Comparison of ENCODE assay signal across 16 mouse cellular contexts in genomic region chr12:16320536-16321402, GRCm38 (mm10).
DNase-seq lines count a peak whose midpoint lies in the region; ATAC-seq lines count a peak whose summit lies in the region.
"Had no signal": no experiment of that assay in that cellular context is flagged by ENCODE, and none has a peak within 500 bp of the region (broad histone marks: within the 10 kb centered on the region; RNA-seq: fewer than 3 reads in every experiment).

No protein-coding gene starts in this region.

- 68% methylated on average over 9 of the region's 9 CpGs for WGBS in heart, embryonic 12.5 days
- 57% methylated on average over 9 of the region's 9 CpGs for WGBS in limb, embryonic 12.5 days
- WGBS in limb, embryonic 10.5 days = 84% methylated on average over 9 of the region's 9 CpGs
- 51% methylated on average over 9 of the region's 9 CpGs for WGBS in hindbrain, embryonic 16.5 days
- 51% methylated on average over 9 of the region's 9 CpGs for WGBS in neural tube, embryonic 15.5 days

- H3K4me2 ChIP-seq in heart, embryonic 12.5 days = no peak overlapping the region
- H3K4me2 ChIP-seq in limb, embryonic 12.5 days = no peak overlapping the region
- H3K4me2 ChIP-seq in hindbrain, embryonic 16.5 days (ENCODE audit: low read length) = no peak overlapping the region
- H3K4me2 ChIP-seq in neural tube, embryonic 15.5 days = no peak overlapping the region

- H3K4me3 ChIP-seq in heart, embryonic 12.5 days = no peak overlapping the region
- no peak overlapping the region for H3K4me3 ChIP-seq in limb, embryonic 12.5 days (replicated peaks)
- H3K4me3 ChIP-seq in limb, embryonic 10.5 days = no peak overlapping the region
- H3K4me3 ChIP-seq in hindbrain, embryonic 16.5 days (ENCODE audit: low read length) = no peak overlapping the region
- no peak overlapping the region for H3K4me3 ChIP-seq in neural tube, embryonic 15.5 days (replicated peaks)
- H3K4me3 ChIP-seq: erythroblast, embryonic 14.5 days; left cerebral cortex, adult 2 months had no signal

- no peak overlapping the region for H3K9ac ChIP-seq in heart, embryonic 12.5 days
- H3K9ac ChIP-seq in limb, embryonic 12.5 days (replicated peaks) = no peak overlapping the region
- H3K9ac ChIP-seq in hindbrain, embryonic 16.5 days (ENCODE audit: low read depth, low read length) = no peak overlapping the region
- no peak overlapping the region for H3K9ac ChIP-seq in neural tube, embryonic 15.5 days (replicated peaks)
- H3K9ac ChIP-seq: forebrain, postnatal 0 days had no signal

- no peaks in the 10 kb centered on the region for H3K9me3 ChIP-seq in heart, embryonic 12.5 days (replicated peaks)
- no peaks in the 10 kb centered on the region for H3K9me3 ChIP-seq in limb, embryonic 12.5 days
- H3K9me3 ChIP-seq in limb, embryonic 10.5 days (replicated peaks) = no peaks in the 10 kb centered on the region
- no peaks in the 10 kb centered on the region for H3K9me3 ChIP-seq in hindbrain, embryonic 16.5 days (ENCODE audit: control insufficient read depth, low read length)
- no peaks in the 10 kb centered on the region for H3K9me3 ChIP-seq in neural tube, embryonic 15.5 days (replicated peaks)

- H3K27ac ChIP-seq in heart, embryonic 12.5 days (ENCODE audit: poor library complexity, severe bottlenecking) = no peak overlapping the region
- peak overlapping the region; percentile 56; the same call in 1 of the 2 replicates for H3K27ac ChIP-seq in limb, embryonic 12.5 days
- no peak overlapping the region for H3K27ac ChIP-seq in limb, embryonic 10.5 days
- peak overlapping the region; percentile 30; the same call in 1 of the 2 replicates for H3K27ac ChIP-seq in hindbrain, embryonic 16.5 days (ENCODE audit: low read depth, low read length)
- peak overlapping the region; percentile 73 for H3K27ac ChIP-seq in neural tube, embryonic 15.5 days (replicated peaks)
- H3K27ac ChIP-seq: left cerebral cortex, adult 2 months had no signal

- no peaks in the 10 kb centered on the region for H3K27me3 ChIP-seq in heart, embryonic 12.5 days (replicated peaks)
- H3K27me3 ChIP-seq in limb, embryonic 12.5 days = no peaks in the 10 kb centered on the region
- H3K27me3 ChIP-seq in limb, embryonic 10.5 days (ENCODE audit: low read depth, poor library complexity, severe bottlenecking) = no peaks in the 10 kb centered on the region
- H3K27me3 ChIP-seq in hindbrain, embryonic 16.5 days (replicated peaks; ENCODE audit: control insufficient read depth, insufficient read depth, low read length) = no peaks in the 10 kb centered on the region
- no peaks in the 10 kb centered on the region for H3K27me3 ChIP-seq in neural tube, embryonic 15.5 days (replicated peaks)

- 0 out of 2 replicates have a peak, but pooled peaks have one; percentile 18 for ATAC-seq in heart, embryonic 12.5 days (ENCODE audit: insufficient number of reproducible peaks, low FRiP score)
- no peak for ATAC-seq in limb, embryonic 12.5 days (ENCODE audit: insufficient number of reproducible peaks, insufficient read depth, low FRiP score, low TSS enrichment, low read depth)
- ATAC-seq in hindbrain, embryonic 16.5 days = peak; percentile 80
- peak; percentile 50; the same call in 1 of the 2 replicates for ATAC-seq in neural tube, embryonic 15.5 days (ENCODE audit: low FRiP score)
- ATAC-seq: activated CD4-positive, CD25-positive, alpha-beta regulatory T cell, adult 4 months; forebrain, postnatal 0 days had no signal

- peaks cover 7% of the 10 kb centered on the region for H3K4me1 ChIP-seq in heart, embryonic 12.5 days (replicated peaks)
- H3K4me1 ChIP-seq in limb, embryonic 12.5 days (replicated peaks) = peaks cover 9% of the 10 kb centered on the region; the same call in 1 of the 2 replicates
- no peaks in the 10 kb centered on the region for H3K4me1 ChIP-seq in limb, embryonic 10.5 days
- peaks cover 3% of the 10 kb centered on the region for H3K4me1 ChIP-seq in hindbrain, embryonic 16.5 days (ENCODE audit: control insufficient read depth, insufficient read depth, low read depth, low read length)
- H3K4me1 ChIP-seq in neural tube, embryonic 15.5 days = peaks cover 10% of the 10 kb centered on the region; the same call in 1 of the 2 replicates

- DNase-seq in heart, adult 18-20 months = no peak
- DNase-seq in limb, embryonic 10.5 days (ENCODE audit: low spot score) = no peak
- DNase-seq in right cerebral cortex, adult 18-20 months = no peak
- no peak for DNase-seq in heart, adult 11 months
- DNase-seq: cerebellum, postnatal 36 days; forebrain, postnatal 0 days; kidney, adult 18-20 months; right cerebral cortex, postnatal 25 days; thymus, adult 18-20 months had no signal

- H3K36me3 ChIP-seq in heart, embryonic 12.5 days = no peaks in the 10 kb centered on the region
- H3K36me3 ChIP-seq in limb, embryonic 12.5 days = no peaks in the 10 kb centered on the region
- no peaks in the 10 kb centered on the region for H3K36me3 ChIP-seq in limb, embryonic 10.5 days
- H3K36me3 ChIP-seq in hindbrain, embryonic 16.5 days (ENCODE audit: control insufficient read depth, insufficient read depth, low read length) = no peaks in the 10 kb centered on the region
- no peaks in the 10 kb centered on the region for H3K36me3 ChIP-seq in neural tube, embryonic 15.5 days

Comparison
In these comparisons a context has a peak if more than half of its experiments do, and no peak if none do; other contexts are left out.
1. H3K27ac ChIP-seq: peak in limb, embryonic 12.5 days (single experiment), hindbrain, embryonic 16.5 days (single experiment) and neural tube, embryonic 15.5 days (single experiment); none in heart, embryonic 12.5 days (single experiment) and limb, embryonic 10.5 days (single experiment).